Mouse (Mus musculus): Measurements from ENCODE around the gene Tdrd9. TPM values are rescaled to one million over a fixed set of nuclear protein-coding genes. Genes with fewer than 3 reads are reported as not detected.

The Tdrd9 gene
- total RNA-seq, 2 experiments from 2014 or later, result not detected

- ATAC-seq (replicated peaks; ENCODE audit: low FRiP score, low TSS enrichment, poor library complexity, severe bottlenecking), result no peak
Measured at GRCm38 (mm10) chr12:111956173-111956572, 15.2 kb upstream of the Tdrd9 start.

GRCm38 (mm10) chr12:111958101-111958865 lies 13.1 kb upstream of the Tdrd9 start:
- ATAC-seq (replicated peaks; ENCODE audit: low FRiP score, low TSS enrichment, poor library complexity, severe bottlenecking), result peak; percentile 86

- no peak for ATAC-seq (replicated peaks; ENCODE audit: low FRiP score, low TSS enrichment, poor library complexity, severe bottlenecking)
Measured at GRCm38 (mm10) chr12:111963339-111963738, 8.0 kb upstream of the Tdrd9 start.

GRCm38 (mm10) chr12:111966683-111967173 lies 4.6 kb upstream of the Tdrd9 start, which contains the start of gene Atp5mpl:
Gene Atp5mpl, minus strand, starts transcription at chr12:111966977.
- ATAC-seq (replicated peaks; ENCODE audit: low FRiP score, low TSS enrichment, poor library complexity, severe bottlenecking), result peak; percentile 89

GRCm38 (mm10) chr12:111970085-111970484 lies 1.3 kb upstream of the Tdrd9 start:
- no peak for ATAC-seq (replicated peaks; ENCODE audit: low FRiP score, low TSS enrichment, poor library complexity, severe bottlenecking)

- ATAC-seq (replicated peaks; ENCODE audit: low FRiP score, low TSS enrichment, poor library complexity, severe bottlenecking), result no peak
Measured at GRCm38 (mm10) chr12:111972504-111972903, 1.1 kb downstream of the Tdrd9 start.

GRCm38 (mm10) chr12:111974578-111974977 lies 3.2 kb downstream of the Tdrd9 start:
- ATAC-seq (replicated peaks; ENCODE audit: low FRiP score, low TSS enrichment, poor library complexity, severe bottlenecking), result 0 out of 2 replicates have a peak, but pooled peaks have one; percentile 19

GRCm38 (mm10) chr12:111977138-111977537 lies 5.8 kb downstream of the Tdrd9 start:
- ATAC-seq (replicated peaks; ENCODE audit: low FRiP score, low TSS enrichment, poor library complexity, severe bottlenecking), result no peak

GRCm38 (mm10) chr12:111978274-111978673 lies 6.9 kb downstream of the Tdrd9 start:
- ATAC-seq (replicated peaks; ENCODE audit: low FRiP score, low TSS enrichment, poor library complexity, severe bottlenecking), result peak; percentile 55

- ATAC-seq (replicated peaks; ENCODE audit: low FRiP score, low TSS enrichment, poor library complexity, severe bottlenecking), result no peak
Measured at GRCm38 (mm10) chr12:111980887-111981367, 9.6 kb downstream of the Tdrd9 start, which contains the start of gene Rd3l. Gene Rd3l, minus strand, starts transcription at chr12:111981317.

GRCm38 (mm10) chr12:111981831-111982230 lies 10.5 kb downstream of the Tdrd9 start:
- no peak for ATAC-seq (replicated peaks; ENCODE audit: low FRiP score, low TSS enrichment, poor library complexity, severe bottlenecking)

GRCm38 (mm10) chr12:111983165-111983564 lies 11.8 kb downstream of the Tdrd9 start:
- no peak for ATAC-seq (replicated peaks; ENCODE audit: low FRiP score, low TSS enrichment, poor library complexity, severe bottlenecking)

GRCm38 (mm10) chr12:111986756-111987155 lies 15.4 kb downstream of the Tdrd9 start:
- ATAC-seq (replicated peaks; ENCODE audit: low FRiP score, low TSS enrichment, poor library complexity, severe bottlenecking), result no peak

GRCm38 (mm10) chr12:111992626-111993025 lies 21.3 kb downstream of the Tdrd9 start:
- no peak for ATAC-seq (replicated peaks; ENCODE audit: low FRiP score, low TSS enrichment, poor library complexity, severe bottlenecking)

GRCm38 (mm10) chr12:111995161-111995560 lies 23.8 kb downstream of the Tdrd9 start:
- ATAC-seq (replicated peaks; ENCODE audit: low FRiP score, low TSS enrichment, poor library complexity, severe bottlenecking), result no peak

- ATAC-seq (replicated peaks; ENCODE audit: low FRiP score, low TSS enrichment, poor library complexity, severe bottlenecking), result no peak
Measured at GRCm38 (mm10) chr12:111999735-112000134, 28.4 kb downstream of the Tdrd9 start.

GRCm38 (mm10) chr12:112001223-112001622 lies 29.9 kb downstream of the Tdrd9 start:
- ATAC-seq (replicated peaks; ENCODE audit: low FRiP score, low TSS enrichment, poor library complexity, severe bottlenecking), result peak; percentile 56

GRCm38 (mm10) chr12:112012511-112013270 lies 41.3 kb downstream of the Tdrd9 start:
- no peak for ATAC-seq (replicated peaks; ENCODE audit: low FRiP score, low TSS enrichment, poor library complexity, severe bottlenecking)

GRCm38 (mm10) chr12:112013271-112013801 lies 42.0 kb downstream of the Tdrd9 start:
- no peak for ATAC-seq (replicated peaks; ENCODE audit: low FRiP score, low TSS enrichment, poor library complexity, severe bottlenecking)

GRCm38 (mm10) chr12:112016346-112016745 lies 45.0 kb downstream of the Tdrd9 start:
- no peak for ATAC-seq (replicated peaks; ENCODE audit: low FRiP score, low TSS enrichment, poor library complexity, severe bottlenecking)
